Mouse (Mus musculus): ENCODE results near the gene Atp5g3. TPM values are rescaled to one million over a fixed set of nuclear protein-coding genes. Genes with fewer than 3 reads are reported as not detected.
"Not testable (repeated sequence)": the region's sequence is repeated elsewhere in the genome, so short reads cannot be mapped to it uniquely, and the experiment has no call there.

The Atp5g3 gene
- total and polyA plus RNA-seq, 3 experiments = 2,742 to 3,425 (median 3,018) TPM

- Histone ChIP-seq H3K4me3 (no peak overlapping the region), H3K27me3 (ENCODE audit: control insufficient read depth, insufficient read depth, low read length) (0 out of 2 replicates have a peak, but pooled peaks cover 1% of the 10 kb centered on the region), H3K9ac (ENCODE audit: low read depth, low read length) (no peak overlapping the region), H3K27ac (no peak overlapping the region), H3K79me2 (replicated peaks; ENCODE audit: control insufficient read depth, insufficient read depth, low read length) (no peaks in the 10 kb centered on the region), H3K36me3 (ENCODE audit: control insufficient read depth, insufficient read depth, low read length) (no peaks in the 10 kb centered on the region), H3K4me1 (ENCODE audit: control insufficient read depth, insufficient read depth, low read length) (no peaks in the 10 kb centered on the region)
- DNase-seq = no peak
- TF ChIP-seq CTCF (IDR thresholded peaks at IDR 0.05) (no peak), POLR2A (IDR thresholded peaks at IDR 0.05; ENCODE audit: insufficient read depth, low read depth, low read length) (no peak), EP300 (IDR thresholded peaks at IDR 0.05; ENCODE audit: insufficient read depth, low read depth, low read length) (no peak)
- intact Hi-C loops (cut with DNase I) = no loop called here
- 66% methylated on average over 3 of the region's 3 CpGs for WGBS
Measured at GRCm38 (mm10) chr2:73925539-73925938, 14.4 kb upstream of the Atp5g3 start.

GRCm38 (mm10) chr2:73925089-73925488 lies 14.0 kb upstream of the Atp5g3 start:
- H3K79me2 ChIP-seq (replicated peaks; ENCODE audit: control insufficient read depth, insufficient read depth, low read length) = no peaks in the 10 kb centered on the region
- intact Hi-C loops (cut with DNase I) = no loop called here
- H3K9ac ChIP-seq (ENCODE audit: low read depth, low read length) = no peak overlapping the region
- H3K27ac ChIP-seq = no peak overlapping the region
- H3K4me3 ChIP-seq = no peak overlapping the region
- TF ChIP-seq POLR2A (IDR thresholded peaks at IDR 0.05; ENCODE audit: insufficient read depth, low read depth, low read length) (no peak), CTCF (IDR thresholded peaks at IDR 0.05) (peak; percentile 33)
- DNase-seq = peak in 1 of 2 experiments; percentile 25
- no peaks in the 10 kb centered on the region for H3K4me1 ChIP-seq (ENCODE audit: control insufficient read depth, insufficient read depth, low read length)
- 17% methylated on average over 5 of the region's 5 CpGs for WGBS
- 0 out of 2 replicates have a peak, but pooled peaks cover 1% of the 10 kb centered on the region for H3K27me3 ChIP-seq (ENCODE audit: control insufficient read depth, insufficient read depth, low read length)
- H3K36me3 ChIP-seq (ENCODE audit: control insufficient read depth, insufficient read depth, low read length) = no peaks in the 10 kb centered on the region

GRCm38 (mm10) chr2:73919642-73920041 lies 8.5 kb upstream of the Atp5g3 start:
- intact Hi-C loops (cut with DNase I) = no loop called here
- 59% methylated on average over 7 of the region's 7 CpGs for WGBS
- no peak for DNase-seq
- Histone ChIP-seq H3K4me3 (no peak overlapping the region), H3K36me3 (ENCODE audit: control insufficient read depth, insufficient read depth, low read length) (no peaks in the 10 kb centered on the region), H3K4me1 (ENCODE audit: control insufficient read depth, insufficient read depth, low read length) (no peaks in the 10 kb centered on the region), H3K79me2 (replicated peaks; ENCODE audit: control insufficient read depth, insufficient read depth, low read length) (no peaks in the 10 kb centered on the region), H3K27ac (no peak overlapping the region), H3K9ac (ENCODE audit: low read depth, low read length) (no peak overlapping the region), H3K27me3 (ENCODE audit: control insufficient read depth, insufficient read depth, low read length) (0 out of 2 replicates have a peak, but pooled peaks cover 1% of the 10 kb centered on the region)
- TF ChIP-seq EP300 (IDR thresholded peaks at IDR 0.05; ENCODE audit: insufficient read depth, low read depth, low read length) (no peak), CTCF (IDR thresholded peaks at IDR 0.05) (no peak), POLR2A (IDR thresholded peaks at IDR 0.05; ENCODE audit: insufficient read depth, low read depth, low read length) (no peak)

GRCm38 (mm10) chr2:73912264-73912663 lies 1.1 kb upstream of the Atp5g3 start:
- no peak overlapping the region for H3K9ac ChIP-seq (ENCODE audit: low read depth, low read length)
- TF ChIP-seq CTCF (IDR thresholded peaks at IDR 0.05) = no peak
- no peak for TF ChIP-seq POLR2A (IDR thresholded peaks at IDR 0.05; ENCODE audit: insufficient read depth, low read depth, low read length)
- TF ChIP-seq EP300 (IDR thresholded peaks at IDR 0.05; ENCODE audit: insufficient read depth, low read depth, low read length) = no peak
- peaks cover 2% of the 10 kb centered on the region; the same call in 1 of the 2 replicates for H3K79me2 ChIP-seq (replicated peaks; ENCODE audit: control insufficient read depth, insufficient read depth, low read length)
- H3K4me3 ChIP-seq = peak overlapping the region; percentile 88; the same call in 1 of the 2 replicates
- no peaks in the 10 kb centered on the region for H3K27me3 ChIP-seq (ENCODE audit: control insufficient read depth, insufficient read depth, low read length)
- peaks cover 3% of the 10 kb centered on the region for H3K4me1 ChIP-seq (ENCODE audit: control insufficient read depth, insufficient read depth, low read length)
- intact Hi-C loops (cut with DNase I) = no loop called here
- DNase-seq = no peak
- WGBS = 24% methylated on average over 3 of the region's 3 CpGs
- peaks cover 29% of the 10 kb centered on the region for H3K36me3 ChIP-seq (ENCODE audit: control insufficient read depth, insufficient read depth, low read length)
- H3K27ac ChIP-seq = no peak overlapping the region

- peak overlapping the region; percentile 100 for H3K9ac ChIP-seq (ENCODE audit: low read depth, low read length)
- peak overlapping the region; percentile 100 for H3K27ac ChIP-seq
- peak; percentile 33; the same call in 1 of the 2 replicates for TF ChIP-seq POLR2A (IDR thresholded peaks at IDR 0.05; ENCODE audit: insufficient read depth, low read depth, low read length)
- TF ChIP-seq EP300 (IDR thresholded peaks at IDR 0.05; ENCODE audit: insufficient read depth, low read depth, low read length) = no peak
- peaks cover 2% of the 10 kb centered on the region; the same call in 1 of the 2 replicates for H3K79me2 ChIP-seq (replicated peaks; ENCODE audit: control insufficient read depth, insufficient read depth, low read length)
- no peaks in the 10 kb centered on the region for H3K27me3 ChIP-seq (ENCODE audit: control insufficient read depth, insufficient read depth, low read length)
- peak overlapping the region; percentile 88 for H3K4me3 ChIP-seq
- peak; percentile 63 to 72 for DNase-seq
- H3K4me1 ChIP-seq (ENCODE audit: control insufficient read depth, insufficient read depth, low read length) = peaks cover 3% of the 10 kb centered on the region
- intact Hi-C loops (cut with DNase I) = loop anchor here (1.0 kb wide), 1 partner anchor 18 kb away; the partner anchor contains the start of gene Atf2
- under 1% methylated on average over 50 of the region's 50 CpGs for WGBS
- peaks cover 30% of the 10 kb centered on the region for H3K36me3 ChIP-seq (ENCODE audit: control insufficient read depth, insufficient read depth, low read length)
Measured at GRCm38 (mm10) chr2:73910571-73911174, 453 bp downstream of the Atp5g3 start.

- no peak overlapping the region for H3K9ac ChIP-seq (ENCODE audit: low read depth, low read length)
- no peaks in the 10 kb centered on the region for H3K27me3 ChIP-seq (ENCODE audit: control insufficient read depth, insufficient read depth, low read length)
- H3K4me3 ChIP-seq = peak overlapping the region; percentile 88; the same call in 1 of the 2 replicates
- intact Hi-C loops (cut with DNase I) = no loop called here
- H3K79me2 ChIP-seq (replicated peaks; ENCODE audit: control insufficient read depth, insufficient read depth, low read length) = peaks cover 2% of the 10 kb centered on the region; the same call in 1 of the 2 replicates
- no peak for DNase-seq
- TF ChIP-seq CTCF (IDR thresholded peaks at IDR 0.05) (no peak), POLR2A (IDR thresholded peaks at IDR 0.05; ENCODE audit: insufficient read depth, low read depth, low read length) (no peak), EP300 (IDR thresholded peaks at IDR 0.05; ENCODE audit: insufficient read depth, low read depth, low read length) (no peak)
- 59% methylated on average over 2 of the region's 2 CpGs for WGBS
- H3K36me3 ChIP-seq (ENCODE audit: control insufficient read depth, insufficient read depth, low read length) = peaks cover 30% of the 10 kb centered on the region
- H3K27ac ChIP-seq = no peak overlapping the region
- H3K4me1 ChIP-seq (ENCODE audit: control insufficient read depth, insufficient read depth, low read length) = peaks cover 3% of the 10 kb centered on the region
Measured at GRCm38 (mm10) chr2:73909116-73909515, 2.0 kb downstream of the Atp5g3 start.

GRCm38 (mm10) chr2:73904679-73905078 lies 6.4 kb downstream of the Atp5g3 start:
- H3K9ac ChIP-seq (ENCODE audit: low read depth, low read length); H3K4me1 ChIP-seq (ENCODE audit: control insufficient read depth, insufficient read depth, low read length); intact Hi-C loops (cut with DNase I); H3K27ac ChIP-seq; H3K79me2 ChIP-seq (replicated peaks; ENCODE audit: control insufficient read depth, insufficient read depth, low read length); DNase-seq; H3K4me3 ChIP-seq; H3K27me3 ChIP-seq (ENCODE audit: control insufficient read depth, insufficient read depth, low read length): not testable (repeated sequence)
- H3K36me3 ChIP-seq (ENCODE audit: control insufficient read depth, insufficient read depth, low read length) = peaks cover 21% of the 10 kb centered on the region
